Mouse (Mus musculus) midbrain, embryonic 16.5 days (tissue): Measurements from ENCODE around the gene Nr5a2. TPM values are rescaled to one million over a fixed set of nuclear protein-coding genes. Genes with fewer than 3 reads are reported as not detected.
"Not testable (repeated sequence)": the region's sequence is repeated elsewhere in the genome, so short reads cannot be mapped to it uniquely, and the experiment has no call there.

Experiments
- ATAC-seq: fragments of 200-750 bp; cut with Nextera tagmentation; 2 replicates; pipeline ENCODE4 v1.8.0; 2017; ENCODE audit warnings: moderate TSS enrichment
- H3K27ac ChIP-seq: fragments of 300-500 bp; sonication (generic); 2 replicates; pipeline ENCODE4 v1.5.1; 2014; ENCODE audit warnings: mild to moderate bottlenecking, low read length, mixed read lengths
- H3K27me3 ChIP-seq: fragments of 300-500 bp; sonication (generic); 2 replicates; pipeline ENCODE4 v1.6.1; 2014; ENCODE audit warnings: low read depth, low read length, mixed read lengths; ENCODE audit not compliant: control insufficient read depth, insufficient read depth
- H3K36me3 ChIP-seq: fragments of 300-500 bp; sonication (generic); 2 replicates; pipeline ENCODE4 v1.6.1; 2014; ENCODE audit warnings: mild to moderate bottlenecking, low read length, moderate library complexity, mixed read lengths; ENCODE audit not compliant: control insufficient read depth, insufficient read depth
- H3K4me1 ChIP-seq: fragments of 300-500 bp; sonication (generic); 2 replicates; pipeline ENCODE4 v1.6.1; 2014; ENCODE audit warnings: mild to moderate bottlenecking, low read length, mixed read lengths; ENCODE audit not compliant: control insufficient read depth, insufficient read depth
- H3K4me2 ChIP-seq: fragments of 300-500 bp; sonication (generic); 2 replicates; pipeline ENCODE4 v1.6.1; 2014; ENCODE audit warnings: mild to moderate bottlenecking, low read length, mixed read lengths
- H3K4me3 ChIP-seq: fragments of 300-500 bp; sonication (generic); 2 replicates; pipeline ENCODE4 v1.5.1; 2014; ENCODE audit warnings: low read depth, mild to moderate bottlenecking, low read length, moderate library complexity, mixed read lengths
- H3K9ac ChIP-seq: fragments of 300-500 bp; sonication (generic); 2 replicates; pipeline ENCODE4 v1.6.1; 2014; ENCODE audit warnings: low read depth, low read length, mixed read lengths
- H3K9me3 ChIP-seq: fragments of 300-500 bp; sonication (generic); replicated peaks from 2 replicates; pipeline ENCODE4 v1.6.1; 2014; ENCODE audit warnings: mild to moderate bottlenecking, low read length, mixed read lengths; ENCODE audit not compliant: control insufficient read depth, poor library complexity, severe bottlenecking
- WGBS: fragments of 180-500 bp; shearing (Covaris S2); extraction: QIAGEN DNeasy Blood & Tissue Kit; methylation state at CpG from one replicate; pipeline ENCODE4 v1.1.7; 2014; 5-methylcytosine and 5-hydroxymethylcytosine counted together
- polyA plus RNA-seq: library from polyadenylated mRNA; unstranded; fragments of >200 nt; fragmentation: Nextera tagmentation; extraction: Ambion mirVana; gene quantifications from 2 replicates; pipeline ENCODE4 v1.2.1, GENCODE M21; 2015

Gene Nr5a2
- polyA plus RNA-seq, 1 experiment from 2014 or later, result 0.68 TPM

DNA sequence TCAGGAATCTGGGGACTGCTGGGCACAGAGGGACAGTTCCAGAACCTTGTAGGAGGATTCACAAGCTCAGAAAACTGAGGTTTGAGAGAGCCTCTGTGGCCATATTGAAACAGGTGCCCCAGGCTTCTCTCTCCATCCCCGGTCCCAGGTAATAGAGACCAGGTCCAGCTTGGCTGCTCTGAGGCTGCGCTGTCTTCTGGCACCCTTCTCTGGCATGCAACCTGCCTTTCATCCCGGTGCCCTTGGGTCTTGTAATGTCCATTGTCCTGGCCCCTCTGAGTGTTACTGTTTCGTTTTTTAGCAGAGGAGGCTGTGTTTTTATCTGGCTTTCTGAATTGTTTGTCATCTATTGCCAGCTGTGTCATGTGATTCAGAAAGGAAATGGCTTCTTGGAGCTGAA, 136.4 kb downstream of the Nr5a2 start:
- no peaks in the 10 kb centered on the region for H3K27me3 ChIP-seq
- H3K4me2 ChIP-seq, result no peak overlapping the region
- H3K9ac ChIP-seq, result no peak overlapping the region
- no peaks in the 10 kb centered on the region for H3K36me3 ChIP-seq
- H3K4me1 ChIP-seq, result no peaks in the 10 kb centered on the region
- H3K27ac ChIP-seq, result no peak overlapping the region
- no peak overlapping the region for H3K4me3 ChIP-seq
- ATAC-seq, result no peak
- no peaks in the 10 kb centered on the region for H3K9me3 ChIP-seq
- 82% methylated on average over 4 of the region's 4 CpGs for WGBS

DNA sequence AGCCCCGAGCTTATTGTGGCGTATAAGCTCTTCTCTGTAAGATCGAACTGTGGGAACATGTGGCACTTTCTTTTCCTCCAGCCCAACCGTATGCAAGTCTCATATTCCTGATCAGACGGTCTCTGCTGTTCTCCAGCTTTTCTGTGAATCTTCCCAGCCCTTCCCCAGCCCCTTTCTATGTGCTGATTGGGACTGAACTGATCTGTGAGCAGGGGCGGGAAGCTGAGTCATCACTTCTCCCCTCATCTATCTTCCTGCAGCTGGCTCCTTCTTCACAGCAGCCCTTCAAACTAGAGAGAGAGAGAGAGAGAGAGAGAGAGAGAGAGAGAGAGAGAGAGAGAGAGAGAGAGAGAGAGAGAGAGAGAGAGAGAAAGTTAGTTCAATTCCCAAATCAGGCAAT, 159.6 kb downstream of the Nr5a2 start:
- H3K27me3 ChIP-seq, result no peaks in the 10 kb centered on the region
- no peak overlapping the region for H3K9ac ChIP-seq
- no peaks in the 10 kb centered on the region for H3K4me1 ChIP-seq
- H3K36me3 ChIP-seq, result no peaks in the 10 kb centered on the region
- H3K27ac ChIP-seq, result no peak overlapping the region
- ATAC-seq, result no peak
- H3K4me2 ChIP-seq, result no peak overlapping the region
- H3K9me3 ChIP-seq, result no peaks in the 10 kb centered on the region
- no peak overlapping the region for H3K4me3 ChIP-seq
- 83% methylated on average over 6 of the region's 6 CpGs for WGBS

DNA sequence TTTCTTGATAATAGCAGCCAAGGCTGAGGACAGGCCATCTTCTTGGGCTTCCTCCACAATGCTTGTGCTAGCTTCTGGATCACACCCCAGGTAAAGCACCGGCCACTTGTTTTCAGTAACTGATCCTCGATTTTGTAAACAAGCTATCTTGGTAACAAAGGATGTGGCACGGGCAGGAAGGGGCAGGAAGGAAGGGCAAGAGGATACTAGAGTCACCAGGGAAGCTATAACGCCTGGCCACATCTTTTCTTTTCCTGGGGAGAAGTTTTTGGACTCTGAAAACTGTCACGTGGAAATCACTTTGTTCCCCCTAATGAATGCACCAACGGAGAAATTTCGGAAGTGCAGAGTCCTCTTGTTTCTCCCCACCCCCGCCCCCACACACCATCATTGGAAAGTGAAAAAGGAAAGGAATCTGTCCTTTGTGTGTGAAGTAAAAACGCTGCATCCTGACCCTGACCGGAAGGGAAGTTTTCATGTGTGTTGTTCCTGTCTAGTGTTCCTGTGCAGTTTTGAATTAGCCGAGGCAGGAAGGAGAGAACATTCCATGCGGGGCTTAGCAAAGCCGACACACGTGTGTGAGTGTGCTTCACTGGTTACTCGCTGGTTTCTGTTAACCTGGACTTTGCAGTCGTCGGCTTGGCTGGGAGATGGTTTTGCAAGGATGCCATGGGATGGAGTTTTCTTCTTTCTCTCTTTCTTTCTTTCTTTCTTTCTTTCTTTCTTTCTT, 163.7 kb downstream of the Nr5a2 start:
- WGBS, result 49% methylated on average over 17 of the region's 17 CpGs
- no peak for ATAC-seq

DNA sequence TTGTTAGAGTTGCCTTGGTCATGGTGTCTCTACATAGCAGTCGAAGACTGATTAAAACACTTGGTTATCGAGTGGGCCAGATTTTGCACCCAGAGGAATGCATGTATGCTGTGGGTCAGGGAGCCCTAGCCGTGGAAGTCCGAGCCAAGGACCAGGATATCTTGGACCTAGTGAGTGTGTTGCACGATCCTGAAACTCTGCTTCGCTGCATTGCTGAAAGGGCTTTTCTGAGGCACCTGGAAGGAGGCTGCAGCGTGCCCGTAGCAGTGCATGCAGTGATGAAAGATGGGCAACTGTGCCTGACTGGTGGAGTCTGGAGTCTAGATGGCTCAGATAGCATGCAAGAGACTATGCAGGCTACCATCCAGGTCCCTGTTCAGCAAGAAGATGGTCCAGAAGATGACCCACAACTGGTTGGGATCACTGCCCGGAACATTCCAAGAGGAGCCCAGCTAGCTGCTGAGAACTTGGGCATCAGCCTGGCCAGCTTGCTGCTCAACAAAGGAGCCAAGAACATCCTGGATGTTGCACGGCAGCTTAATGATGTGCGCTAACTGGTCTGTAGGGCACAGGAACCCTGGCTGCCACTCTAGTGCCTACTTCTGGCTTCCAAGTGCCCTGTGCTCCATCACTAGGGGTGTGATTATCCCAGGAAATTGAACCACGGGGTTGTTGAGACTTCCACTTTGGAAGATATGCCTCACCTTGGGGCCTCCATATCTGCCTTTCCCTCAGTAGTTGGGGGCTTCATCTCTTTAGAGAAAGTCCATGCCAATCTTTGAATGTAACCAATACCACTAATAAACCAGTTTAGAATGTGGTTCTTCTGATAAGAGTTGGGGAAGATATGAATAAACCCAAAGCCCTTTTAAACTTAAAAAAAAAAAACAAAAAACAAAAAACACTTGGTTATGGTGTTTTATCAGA, 167.0 kb downstream of the Nr5a2 start:
- WGBS, result 95% methylated on average over 12 of the region's 12 CpGs
- H3K27me3 ChIP-seq, H3K4me2 ChIP-seq, H3K36me3 ChIP-seq, ATAC-seq, H3K4me3 ChIP-seq, H3K27ac ChIP-seq, H3K9me3 ChIP-seq, H3K9ac ChIP-seq, H3K4me1 ChIP-seq: not testable (repeated sequence)

More for the DNA sequence above, 163.7 kb downstream of the Nr5a2 start:
- H3K4me2 ChIP-seq, result no peak overlapping the region
- H3K27me3 ChIP-seq, result no peaks in the 10 kb centered on the region
- no peak overlapping the region for H3K27ac ChIP-seq
- H3K9ac ChIP-seq, result no peak overlapping the region
- no peaks in the 10 kb centered on the region for H3K36me3 ChIP-seq
- H3K9me3 ChIP-seq, result no peaks in the 10 kb centered on the region
- no peaks in the 10 kb centered on the region for H3K4me1 ChIP-seq
- H3K4me3 ChIP-seq, result no peak overlapping the region
